Mouse (Mus musculus) stomach, embryonic 15.5 days (tissue): ENCODE results near the gene Cracr2a. TPM values are rescaled to one million over a fixed set of nuclear protein-coding genes. Genes with fewer than 3 reads are reported as not detected.

Experiments
- ATAC-seq: fragments of 200-750 bp; cut with Nextera tagmentation; 2 replicates; pipeline ENCODE4 v1.8.0; 2017; ENCODE audit warnings: low read depth, moderate number of reproducible peaks, moderate TSS enrichment; ENCODE audit not compliant: insufficient read depth, low FRiP score
- H3K27ac ChIP-seq: fragments of 300-500 bp; sonication (generic); 2 replicates; pipeline ENCODE4 v1.5.1; 2015; ENCODE audit warnings: mild to moderate bottlenecking, inconsistent platforms
- H3K27me3 ChIP-seq: fragments of 300-500 bp; sonication (generic); replicated peaks from 2 replicates; pipeline ENCODE4 v1.6.1; 2015; ENCODE audit warnings: inconsistent platforms
- H3K36me3 ChIP-seq: fragments of 300-500 bp; sonication (generic); 2 replicates; pipeline ENCODE4 v1.6.1; 2015; ENCODE audit warnings: inconsistent platforms
- H3K4me1 ChIP-seq: fragments of 300-500 bp; sonication (generic); 2 replicates; pipeline ENCODE4 v1.6.1; 2015; ENCODE audit warnings: inconsistent platforms
- H3K4me2 ChIP-seq: fragments of 300-500 bp; sonication (generic); 2 replicates; pipeline ENCODE4 v1.6.1; 2015; ENCODE audit warnings: mild to moderate bottlenecking, inconsistent platforms
- H3K4me3 ChIP-seq: fragments of 300-500 bp; sonication (generic); replicated peaks from 2 replicates; pipeline ENCODE4 v1.5.1; 2015; ENCODE audit warnings: inconsistent platforms
- H3K9ac ChIP-seq: fragments of 300-500 bp; sonication (generic); 2 replicates; pipeline ENCODE4 v1.6.1; 2015; ENCODE audit warnings: inconsistent platforms
- H3K9me3 ChIP-seq: fragments of 300-500 bp; sonication (generic); 2 replicates; pipeline ENCODE4 v1.6.1; 2016; ENCODE audit warnings: inconsistent platforms
- WGBS: fragments of 180-500 bp; shearing (Covaris S2); methylation state at CpG from one replicate; pipeline ENCODE4 v1.1.7; 2015; 5-methylcytosine and 5-hydroxymethylcytosine counted together
- polyA plus RNA-seq: library from polyadenylated mRNA; unstranded; fragments of >200 nt; fragmentation: Nextera tagmentation; extraction: Ambion mirVana; gene quantifications from 2 replicates; pipeline ENCODE4 v1.2.1, GENCODE M21; 2015

Gene Cracr2a
- polyA plus RNA-seq, 1 experiment from 2014 or later: 2.4 TPM

DNA sequence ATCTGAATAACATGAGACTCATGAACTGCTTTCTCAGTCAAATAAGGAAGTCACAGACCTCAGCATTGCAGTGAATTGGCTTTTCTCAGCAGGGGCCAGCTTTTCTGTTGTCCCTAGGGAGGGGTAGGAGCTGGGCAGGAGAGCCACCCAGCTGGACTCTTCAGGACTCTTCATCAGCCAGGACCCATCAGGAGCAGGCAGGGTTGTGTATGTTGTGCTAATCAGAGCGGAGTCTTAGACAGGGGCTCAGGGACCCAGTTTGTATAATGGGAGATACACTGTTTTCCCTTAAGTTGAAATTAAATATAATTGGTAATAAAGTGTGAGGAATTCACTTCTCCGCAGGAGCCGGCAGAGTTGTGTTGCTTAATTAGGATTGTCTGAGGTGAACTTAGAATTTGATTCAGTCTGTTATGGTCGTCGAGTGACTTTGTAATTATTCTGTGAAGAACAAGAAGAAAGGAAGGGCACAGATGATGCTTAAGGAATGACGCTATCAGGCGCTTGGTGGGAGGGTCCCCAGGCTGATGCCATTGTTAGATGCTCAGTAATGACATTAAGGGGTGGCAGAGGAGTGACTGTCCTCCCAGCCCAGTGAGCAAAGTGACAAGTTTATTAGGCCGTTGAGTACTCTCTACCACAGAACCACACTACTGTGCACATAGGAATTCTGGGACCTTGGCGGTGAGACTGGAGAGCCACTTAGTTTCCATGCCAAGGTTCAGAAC, 74.5 kb downstream of the Cracr2a start:
- H3K9me3 ChIP-seq: no peaks in the 10 kb centered on the region
- ATAC-seq: no peak
- H3K4me3 ChIP-seq: no peak overlapping the region
- 83% methylated on average over 9 of the region's 9 CpGs for WGBS
- no peak overlapping the region for H3K4me2 ChIP-seq
- no peaks in the 10 kb centered on the region for H3K36me3 ChIP-seq
- H3K27ac ChIP-seq: no peak overlapping the region
- H3K27me3 ChIP-seq: no peaks in the 10 kb centered on the region
- H3K4me1 ChIP-seq: no peaks in the 10 kb centered on the region
- no peak overlapping the region for H3K9ac ChIP-seq

- ATAC-seq: no peak
- Histone ChIP-seq H3K36me3 (no peaks in the 10 kb centered on the region), H3K9ac (no peak overlapping the region)
Observed at GRCm38 (mm10) chr6:127641077-127641801, 80.1 kb downstream of the Cracr2a start.

GRCm38 (mm10) chr6:127655988-127656387, 94.8 kb downstream of the Cracr2a start:
- H3K27ac ChIP-seq: no peak overlapping the region
- no peak overlapping the region for H3K4me2 ChIP-seq
- H3K9me3 ChIP-seq: no peaks in the 10 kb centered on the region
- 45% methylated on average over 4 of the region's 4 CpGs for WGBS
- no peak for ATAC-seq
- H3K4me1 ChIP-seq: no peaks in the 10 kb centered on the region
- H3K27me3 ChIP-seq: no peaks in the 10 kb centered on the region
- no peak overlapping the region for H3K9ac ChIP-seq
- no peaks in the 10 kb centered on the region for H3K36me3 ChIP-seq
- H3K4me3 ChIP-seq: no peak overlapping the region

More at GRCm38 (mm10) chr6:127641077-127641801, 80.1 kb downstream of the Cracr2a start:
- no peaks in the 10 kb centered on the region for H3K9me3 ChIP-seq
- no peak overlapping the region for H3K4me2 ChIP-seq
- no peak overlapping the region for H3K4me3 ChIP-seq
- H3K27ac ChIP-seq: no peak overlapping the region
- no peaks in the 10 kb centered on the region for H3K4me1 ChIP-seq
- no peaks in the 10 kb centered on the region for H3K27me3 ChIP-seq
- 49% methylated on average over 8 of the region's 8 CpGs for WGBS

- Histone ChIP-seq H3K27ac (no peak overlapping the region), H3K9ac (no peak overlapping the region), H3K9me3 (no peaks in the 10 kb centered on the region), H3K4me2 (no peak overlapping the region), H3K36me3 (no peaks in the 10 kb centered on the region), H3K27me3 (no peaks in the 10 kb centered on the region), H3K4me1 (no peaks in the 10 kb centered on the region), H3K4me3 (no peak overlapping the region)
- 89% methylated on average over 11 of the region's 11 CpGs for WGBS
- ATAC-seq: no peak
Observed at GRCm38 (mm10) chr6:127657152-127657551, 96.0 kb downstream of the Cracr2a start.

DNA sequence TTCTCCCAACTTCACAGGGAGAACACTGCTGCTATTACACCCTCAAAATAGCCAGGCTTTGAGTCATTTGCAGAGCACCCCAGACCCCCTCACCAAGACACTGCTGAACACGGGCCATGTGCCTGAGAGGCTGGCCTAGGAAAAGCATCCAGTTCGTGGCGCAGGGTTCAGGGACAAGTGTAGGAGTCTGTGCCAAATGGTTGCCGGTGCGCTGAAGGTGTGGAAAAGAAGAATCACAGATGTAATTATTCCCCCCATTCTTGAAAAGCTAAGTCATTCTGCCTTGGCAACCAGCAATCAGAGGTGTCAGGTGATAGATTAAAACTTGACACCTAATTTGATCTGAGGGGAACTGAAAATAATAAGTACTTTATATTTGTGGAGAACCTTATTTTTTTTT, 98.3 kb downstream of the Cracr2a start:
- Histone ChIP-seq H3K9me3 (no peaks in the 10 kb centered on the region), H3K27ac (no peak overlapping the region), H3K4me2 (no peak overlapping the region), H3K27me3 (no peaks in the 10 kb centered on the region), H3K4me1 (no peaks in the 10 kb centered on the region), H3K36me3 (no peaks in the 10 kb centered on the region), H3K9ac (no peak overlapping the region), H3K4me3 (no peak overlapping the region)
- ATAC-seq: no peak
- WGBS: 75% methylated on average over 5 of the region's 5 CpGs

DNA sequence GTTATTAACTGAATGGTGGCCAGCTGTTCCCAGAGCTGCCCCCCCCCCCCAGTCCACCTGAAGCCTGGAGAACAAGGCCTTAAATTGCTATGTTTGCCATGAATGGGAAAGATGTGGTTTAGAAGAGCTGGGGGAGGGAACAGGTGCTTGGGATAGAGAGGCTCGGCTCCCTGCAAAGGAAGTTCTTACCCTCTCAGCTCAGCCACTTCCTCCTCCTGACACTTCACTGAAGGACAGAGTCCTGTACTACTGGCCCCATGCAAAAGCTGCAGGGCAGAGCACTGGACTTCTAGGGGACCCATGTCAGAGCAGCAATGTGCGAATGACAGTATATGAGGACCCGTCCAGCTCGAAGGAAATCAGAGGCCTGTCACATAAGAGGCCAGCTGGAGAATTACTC, 98.8 kb downstream of the Cracr2a start:
- 81% methylated on average over 4 of the region's 4 CpGs for WGBS
- no peak overlapping the region for H3K27ac ChIP-seq
- no peak overlapping the region for H3K4me2 ChIP-seq
- H3K36me3 ChIP-seq: no peaks in the 10 kb centered on the region
- H3K4me3 ChIP-seq: no peak overlapping the region
- no peaks in the 10 kb centered on the region for H3K4me1 ChIP-seq
- H3K27me3 ChIP-seq: no peaks in the 10 kb centered on the region
- ATAC-seq: no peak
- H3K9ac ChIP-seq: no peak overlapping the region
- no peaks in the 10 kb centered on the region for H3K9me3 ChIP-seq

- no peak overlapping the region for H3K27ac ChIP-seq
- H3K4me1 ChIP-seq: no peaks in the 10 kb centered on the region
- H3K9me3 ChIP-seq: no peaks in the 10 kb centered on the region
- H3K9ac ChIP-seq: no peak overlapping the region
- no peaks in the 10 kb centered on the region for H3K27me3 ChIP-seq
- ATAC-seq: no peak
- H3K4me2 ChIP-seq: no peak overlapping the region
- H3K4me3 ChIP-seq: no peak overlapping the region
- H3K36me3 ChIP-seq: no peaks in the 10 kb centered on the region
- WGBS: 74% methylated on average over 7 of the region's 7 CpGs
Observed at GRCm38 (mm10) chr6:127661717-127662292, 100.7 kb downstream of the Cracr2a start.

- 83% methylated on average over 7 of the region's 7 CpGs for WGBS
Observed at GRCm38 (mm10) chr6:127663263-127663662, 102.1 kb downstream of the Cracr2a start.

DNA sequence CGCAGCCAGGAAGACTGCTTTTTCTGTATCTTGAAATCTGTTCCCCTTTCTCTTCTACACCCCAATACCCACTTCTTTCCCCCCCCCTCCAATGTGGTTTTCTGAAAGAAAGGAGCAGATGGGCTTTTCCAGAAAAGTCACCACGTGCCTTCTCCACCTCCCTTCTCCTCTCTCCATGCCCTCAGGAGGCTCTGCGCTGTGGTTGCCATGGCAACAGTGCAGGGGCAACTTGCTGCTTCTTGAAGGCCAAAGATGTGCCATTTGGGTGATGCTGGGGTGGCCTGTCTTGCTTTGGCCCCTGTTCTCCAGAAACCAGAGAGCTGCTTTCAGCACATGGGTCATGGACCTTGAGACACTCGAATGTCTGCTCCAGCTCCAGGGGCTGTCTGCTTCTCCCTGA, 108.2 kb downstream of the Cracr2a start:
- Histone ChIP-seq H3K9ac (no peak overlapping the region), H3K4me2 (no peak overlapping the region), H3K27ac (no peak overlapping the region), H3K4me3 (no peak overlapping the region), H3K9me3 (no peaks in the 10 kb centered on the region), H3K36me3 (no peaks in the 10 kb centered on the region), H3K4me1 (no peaks in the 10 kb centered on the region), H3K27me3 (no peaks in the 10 kb centered on the region)
- 84% methylated on average over 4 of the region's 4 CpGs for WGBS
- no peak for ATAC-seq

More at GRCm38 (mm10) chr6:127663263-127663662, 102.1 kb downstream of the Cracr2a start:
- Histone ChIP-seq H3K27ac (no peak overlapping the region), H3K4me2 (no peak overlapping the region), H3K9ac (no peak overlapping the region), H3K36me3 (no peaks in the 10 kb centered on the region), H3K4me1 (no peaks in the 10 kb centered on the region), H3K9me3 (no peaks in the 10 kb centered on the region), H3K27me3 (no peaks in the 10 kb centered on the region), H3K4me3 (no peak overlapping the region)
- ATAC-seq: no peak

- Histone ChIP-seq H3K9me3 (no peaks in the 10 kb centered on the region), H3K4me2 (no peak overlapping the region), H3K27me3 (no peaks in the 10 kb centered on the region), H3K36me3 (no peaks in the 10 kb centered on the region), H3K9ac (no peak overlapping the region), H3K4me3 (no peak overlapping the region), H3K27ac (no peak overlapping the region), H3K4me1 (no peaks in the 10 kb centered on the region)
- no peak for ATAC-seq
- WGBS: 94% methylated on average over 4 of the region's 4 CpGs
Observed at GRCm38 (mm10) chr6:127670031-127670430, 108.9 kb downstream of the Cracr2a start.

DNA sequence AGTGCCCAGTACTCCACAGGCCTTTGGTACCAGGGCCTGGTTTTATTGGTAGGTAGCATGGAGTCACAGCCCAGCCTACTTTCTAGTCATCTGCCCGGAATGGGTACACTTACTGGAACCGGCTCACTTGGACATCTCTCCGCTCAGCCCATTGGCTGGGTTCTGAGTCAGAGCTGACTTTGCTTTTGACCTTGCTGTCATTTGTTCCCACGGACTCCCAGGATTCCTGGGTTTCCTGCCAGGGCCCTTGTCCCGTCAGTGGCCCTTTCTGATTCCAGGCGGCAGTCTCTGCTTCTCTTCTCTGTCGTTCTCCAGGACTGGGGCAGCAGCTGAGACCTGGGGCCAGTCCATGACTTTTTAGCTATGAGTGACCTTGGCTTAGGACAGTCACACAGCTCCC, 110.9 kb downstream of the Cracr2a start:
- H3K36me3 ChIP-seq: no peaks in the 10 kb centered on the region
- 77% methylated on average over 7 of the region's 7 CpGs for WGBS
- no peak for ATAC-seq

GRCm38 (mm10) chr6:127676866-127677265, 115.7 kb downstream of the Cracr2a start:
- H3K27me3 ChIP-seq: no peaks in the 10 kb centered on the region
- H3K9ac ChIP-seq: no peak overlapping the region
- 78% methylated on average over 11 of the region's 11 CpGs for WGBS
- no peak overlapping the region for H3K4me3 ChIP-seq
- ATAC-seq: no peak
- H3K36me3 ChIP-seq: no peaks in the 10 kb centered on the region
- H3K27ac ChIP-seq: no peak overlapping the region
- no peaks in the 10 kb centered on the region for H3K4me1 ChIP-seq
- H3K4me2 ChIP-seq: no peak overlapping the region
- H3K9me3 ChIP-seq: no peaks in the 10 kb centered on the region

More for the DNA sequence above, 110.9 kb downstream of the Cracr2a start:
- Histone ChIP-seq H3K4me2 (no peak overlapping the region), H3K27ac (no peak overlapping the region), H3K4me3 (no peak overlapping the region), H3K9me3 (no peaks in the 10 kb centered on the region), H3K4me1 (no peaks in the 10 kb centered on the region), H3K9ac (no peak overlapping the region), H3K27me3 (no peaks in the 10 kb centered on the region)
